Mouse (Mus musculus): ENCODE results near the gene Zc3h12a. TPM values are rescaled to one million over a fixed set of nuclear protein-coding genes. Genes with fewer than 3 reads are reported as not detected.
A peak's percentile ranks its signal among the peaks of the same experiment; 100 is the strongest.

Gene Zc3h12a
- polyA plus RNA-seq, 1 experiment from 2014 or later, result 0.23 TPM

GRCm38 (mm10) chr4:125134631-125135030 is 7.0 kb upstream of the Zc3h12a start:
- WGBS, result 79% methylated on average over 5 of the region's 5 CpGs

GRCm38 (mm10) chr4:125134192-125134591 is 6.6 kb upstream of the Zc3h12a start:
- Histone ChIP-seq H3K36me3 (ENCODE audit: control insufficient read depth, insufficient read depth, low read length) (no peaks in the 10 kb centered on the region), H3K4me3 (ENCODE audit: low read length) (no peak overlapping the region), H3K9me3 (ENCODE audit: control insufficient read depth, low read length) (no peaks in the 10 kb centered on the region), H3K27me3 (replicated peaks; ENCODE audit: control insufficient read depth, insufficient read depth, low read length) (no peaks in the 10 kb centered on the region), H3K27ac (ENCODE audit: low read depth, low read length) (no peak overlapping the region), H3K4me1 (ENCODE audit: control insufficient read depth, insufficient read depth, low read depth, low read length) (no peaks in the 10 kb centered on the region), H3K4me2 (ENCODE audit: low read length) (no peak overlapping the region), H3K9ac (ENCODE audit: low read depth, low read length) (no peak overlapping the region)
- WGBS, result 81% methylated on average over 4 of the region's 4 CpGs
- ATAC-seq, result no peak

More at GRCm38 (mm10) chr4:125134631-125135030, 7.0 kb upstream of the Zc3h12a start:
- no peak overlapping the region for H3K27ac ChIP-seq (ENCODE audit: low read depth, low read length)
- no peak overlapping the region for H3K4me2 ChIP-seq (ENCODE audit: low read length)
- no peak overlapping the region for H3K4me3 ChIP-seq (ENCODE audit: low read length)
- H3K9ac ChIP-seq (ENCODE audit: low read depth, low read length), result no peak overlapping the region
- H3K4me1 ChIP-seq (ENCODE audit: control insufficient read depth, insufficient read depth, low read depth, low read length), result no peaks in the 10 kb centered on the region
- no peaks in the 10 kb centered on the region for H3K9me3 ChIP-seq (ENCODE audit: control insufficient read depth, low read length)
- H3K36me3 ChIP-seq (ENCODE audit: control insufficient read depth, insufficient read depth, low read length), result no peaks in the 10 kb centered on the region
- H3K27me3 ChIP-seq (replicated peaks; ENCODE audit: control insufficient read depth, insufficient read depth, low read length), result no peaks in the 10 kb centered on the region
- no peak for ATAC-seq

- Histone ChIP-seq H3K9ac (ENCODE audit: low read depth, low read length) (no peak overlapping the region), H3K4me1 (ENCODE audit: control insufficient read depth, insufficient read depth, low read depth, low read length) (no peaks in the 10 kb centered on the region), H3K4me3 (ENCODE audit: low read length) (no peak overlapping the region), H3K9me3 (ENCODE audit: control insufficient read depth, low read length) (no peaks in the 10 kb centered on the region), H3K36me3 (ENCODE audit: control insufficient read depth, insufficient read depth, low read length) (no peaks in the 10 kb centered on the region), H3K4me2 (ENCODE audit: low read length) (no peak overlapping the region), H3K27ac (ENCODE audit: low read depth, low read length) (no peak overlapping the region), H3K27me3 (replicated peaks; ENCODE audit: control insufficient read depth, insufficient read depth, low read length) (no peaks in the 10 kb centered on the region)
- no peak for ATAC-seq
- whole genome bisulfite sequencing, result 19% methylated on average over 5 of the region's 5 CpGs
Measured at GRCm38 (mm10) chr4:125132394-125132793, 4.8 kb upstream of the Zc3h12a start.

GRCm38 (mm10) chr4:125131493-125131892 is 3.9 kb upstream of the Zc3h12a start:
- Histone ChIP-seq H3K4me2 (ENCODE audit: low read length) (no peak overlapping the region), H3K9me3 (ENCODE audit: control insufficient read depth, low read length) (no peaks in the 10 kb centered on the region), H3K27me3 (replicated peaks; ENCODE audit: control insufficient read depth, insufficient read depth, low read length) (peaks cover 2% of the 10 kb centered on the region; the same call in 1 of the 2 replicates), H3K4me3 (ENCODE audit: low read length) (no peak overlapping the region), H3K36me3 (ENCODE audit: control insufficient read depth, insufficient read depth, low read length) (no peaks in the 10 kb centered on the region), H3K9ac (ENCODE audit: low read depth, low read length) (no peak overlapping the region), H3K4me1 (ENCODE audit: control insufficient read depth, insufficient read depth, low read depth, low read length) (peaks cover 5% of the 10 kb centered on the region), H3K27ac (ENCODE audit: low read depth, low read length) (no peak overlapping the region)
- 79% methylated on average over 4 of the region's 4 CpGs for WGBS
- no peak for ATAC-seq

GRCm38 (mm10) chr4:125126761-125127160 is 879 bp downstream of the Zc3h12a start:
- 83% methylated on average over 7 of the region's 7 CpGs for WGBS
- no peak overlapping the region for H3K4me3 ChIP-seq (ENCODE audit: low read length)
- H3K9ac ChIP-seq (ENCODE audit: low read depth, low read length), result no peak overlapping the region
- no peaks in the 10 kb centered on the region for H3K9me3 ChIP-seq (ENCODE audit: control insufficient read depth, low read length)
- H3K4me2 ChIP-seq (ENCODE audit: low read length), result peak overlapping the region; percentile 97
- no peak for ATAC-seq
- peaks cover 3% of the 10 kb centered on the region; the same call in 1 of the 2 replicates for H3K27me3 ChIP-seq (replicated peaks; ENCODE audit: control insufficient read depth, insufficient read depth, low read length)
- no peaks in the 10 kb centered on the region for H3K36me3 ChIP-seq (ENCODE audit: control insufficient read depth, insufficient read depth, low read length)
- H3K27ac ChIP-seq (ENCODE audit: low read depth, low read length), result no peak overlapping the region
- peaks cover 5% of the 10 kb centered on the region for H3K4me1 ChIP-seq (ENCODE audit: control insufficient read depth, insufficient read depth, low read depth, low read length)

- Histone ChIP-seq H3K4me2 (ENCODE audit: low read length) (no peak overlapping the region), H3K27ac (ENCODE audit: low read depth, low read length) (no peak overlapping the region), H3K9ac (ENCODE audit: low read depth, low read length) (no peak overlapping the region), H3K36me3 (ENCODE audit: control insufficient read depth, insufficient read depth, low read length) (no peaks in the 10 kb centered on the region), H3K9me3 (ENCODE audit: control insufficient read depth, low read length) (no peaks in the 10 kb centered on the region), H3K27me3 (replicated peaks; ENCODE audit: control insufficient read depth, insufficient read depth, low read length) (peaks cover 3% of the 10 kb centered on the region; the same call in 1 of the 2 replicates), H3K4me1 (ENCODE audit: control insufficient read depth, insufficient read depth, low read depth, low read length) (peaks cover 5% of the 10 kb centered on the region), H3K4me3 (ENCODE audit: low read length) (no peak overlapping the region)
- no peak for ATAC-seq
- 85% methylated on average over 3 of the region's 3 CpGs for WGBS
Measured at GRCm38 (mm10) chr4:125126186-125126585, 1.5 kb downstream of the Zc3h12a start.

- ATAC-seq, result no peak
- H3K9me3 ChIP-seq (ENCODE audit: control insufficient read depth, low read length), result no peaks in the 10 kb centered on the region
- H3K4me2 ChIP-seq (ENCODE audit: low read length), result no peak overlapping the region
Measured at GRCm38 (mm10) chr4:125125361-125125921, 2.2 kb downstream of the Zc3h12a start.

GRCm38 (mm10) chr4:125124424-125125209 is 3.0 kb downstream of the Zc3h12a start:
- 48% methylated on average over 7 of the region's 7 CpGs for WGBS
- no peaks in the 10 kb centered on the region for H3K36me3 ChIP-seq (ENCODE audit: control insufficient read depth, insufficient read depth, low read length)
- H3K9me3 ChIP-seq (ENCODE audit: control insufficient read depth, low read length), result no peaks in the 10 kb centered on the region
- H3K27ac ChIP-seq (ENCODE audit: low read depth, low read length), result no peak overlapping the region
- peaks cover 5% of the 10 kb centered on the region for H3K4me1 ChIP-seq (ENCODE audit: control insufficient read depth, insufficient read depth, low read depth, low read length)
- no peak for ATAC-seq
- no peak overlapping the region for H3K9ac ChIP-seq (ENCODE audit: low read depth, low read length)
- no peak overlapping the region for H3K4me2 ChIP-seq (ENCODE audit: low read length)
- no peak overlapping the region for H3K4me3 ChIP-seq (ENCODE audit: low read length)
- peaks cover 3% of the 10 kb centered on the region; the same call in 1 of the 2 replicates for H3K27me3 ChIP-seq (replicated peaks; ENCODE audit: control insufficient read depth, insufficient read depth, low read length)

More at GRCm38 (mm10) chr4:125125361-125125921, 2.2 kb downstream of the Zc3h12a start:
- Histone ChIP-seq H3K4me1 (ENCODE audit: control insufficient read depth, insufficient read depth, low read depth, low read length) (peaks cover 5% of the 10 kb centered on the region), H3K27me3 (replicated peaks; ENCODE audit: control insufficient read depth, insufficient read depth, low read length) (peaks cover 3% of the 10 kb centered on the region; the same call in 1 of the 2 replicates), H3K36me3 (ENCODE audit: control insufficient read depth, insufficient read depth, low read length) (no peaks in the 10 kb centered on the region), H3K9ac (ENCODE audit: low read depth, low read length) (no peak overlapping the region), H3K4me3 (ENCODE audit: low read length) (no peak overlapping the region), H3K27ac (ENCODE audit: low read depth, low read length) (no peak overlapping the region)
- WGBS, result 69% methylated on average over 7 of the region's 7 CpGs

- no peaks in the 10 kb centered on the region for H3K36me3 ChIP-seq (ENCODE audit: control insufficient read depth, insufficient read depth, low read length)
- no peak overlapping the region for H3K27ac ChIP-seq (ENCODE audit: low read depth, low read length)
- no peak for ATAC-seq
- H3K4me2 ChIP-seq (ENCODE audit: low read length), result no peak overlapping the region
- H3K4me1 ChIP-seq (ENCODE audit: control insufficient read depth, insufficient read depth, low read depth, low read length), result peaks cover 5% of the 10 kb centered on the region
- H3K9me3 ChIP-seq (ENCODE audit: control insufficient read depth, low read length), result no peaks in the 10 kb centered on the region
- H3K27me3 ChIP-seq (replicated peaks; ENCODE audit: control insufficient read depth, insufficient read depth, low read length), result peaks cover 3% of the 10 kb centered on the region; the same call in 1 of the 2 replicates
- no peak overlapping the region for H3K9ac ChIP-seq (ENCODE audit: low read depth, low read length)
- WGBS, result 79% methylated on average over 7 of the region's 7 CpGs
- no peak overlapping the region for H3K4me3 ChIP-seq (ENCODE audit: low read length)
Measured at GRCm38 (mm10) chr4:125123279-125123671, 4.4 kb downstream of the Zc3h12a start.
